Mouse (Mus musculus) stomach, embryonic 14.5 days (tissue): ENCODE data around the gene Ak6. TPM values are rescaled to one million over a fixed set of nuclear protein-coding genes. Genes with fewer than 3 reads are reported as not detected.

Experiments used
- ATAC-seq: fragments of 200-750 bp; cut with Nextera tagmentation; 2 replicates; pipeline ENCODE4 v1.8.0; 2017; ENCODE audit warnings: low read depth, moderate TSS enrichment; ENCODE audit not compliant: insufficient number of reproducible peaks, insufficient read depth, low FRiP score
- H3K27ac ChIP-seq: fragments of 300-500 bp; sonication (generic); 2 replicates; pipeline ENCODE4 v1.5.1; 2014; ENCODE audit warnings: mild to moderate bottlenecking, low read length, moderate library complexity, mixed read lengths
- H3K27me3 ChIP-seq: fragments of 300-500 bp; sonication (generic); 2 replicates; pipeline ENCODE4 v1.6.1; 2014; ENCODE audit warnings: low read length, control low read depth, mixed read lengths; ENCODE audit not compliant: control insufficient read depth, insufficient read depth
- H3K36me3 ChIP-seq: fragments of 300-500 bp; sonication (generic); 2 replicates; pipeline ENCODE4 v1.6.1; 2014; ENCODE audit warnings: mild to moderate bottlenecking, control low read depth, low read length, moderate library complexity, mixed read lengths; ENCODE audit not compliant: control insufficient read depth, insufficient read depth
- H3K4me1 ChIP-seq: fragments of 300-500 bp; sonication (generic); 2 replicates; pipeline ENCODE4 v1.6.1; 2014; ENCODE audit warnings: low read length, control low read depth, mixed read lengths; ENCODE audit not compliant: control insufficient read depth, insufficient read depth
- H3K4me2 ChIP-seq: fragments of 300-500 bp; sonication (generic); replicated peaks from 2 replicates; pipeline ENCODE4 v1.6.1; 2014; ENCODE audit warnings: low read depth, low read length, control low read depth
- H3K4me3 ChIP-seq: fragments of 300-500 bp; sonication (generic); 2 replicates; pipeline ENCODE4 v1.5.1; 2014; ENCODE audit warnings: low read depth, low read length, control low read depth
- H3K9ac ChIP-seq: fragments of 300-500 bp; sonication (generic); replicated peaks from 2 replicates; pipeline ENCODE4 v1.6.1; 2014; ENCODE audit warnings: low read depth, mild to moderate bottlenecking, control low read depth, low read length, moderate library complexity, mixed read lengths
- H3K9me3 ChIP-seq: fragments of 300-500 bp; sonication (generic); 2 replicates; pipeline ENCODE4 v1.6.1; 2016; ENCODE audit warnings: low read depth, low read length, control low read depth; ENCODE audit not compliant: control insufficient read depth
- WGBS: fragments of 180-500 bp; shearing (Covaris S2); extraction: QIAGEN DNeasy Blood & Tissue Kit; methylation state at CpG from one replicate; pipeline ENCODE4 v1.1.7; 2014; 5-methylcytosine and 5-hydroxymethylcytosine counted together
- polyA plus RNA-seq: library from polyadenylated mRNA; unstranded; fragments of >200 nt; fragmentation: Nextera tagmentation; extraction: Ambion mirVana; gene quantifications from 2 replicates; pipeline ENCODE4 v1.2.1, GENCODE M21; 2014

Gene Ak6
- polyA plus RNA-seq, result 263 and 284 TPM in 2 replicates

DNA sequence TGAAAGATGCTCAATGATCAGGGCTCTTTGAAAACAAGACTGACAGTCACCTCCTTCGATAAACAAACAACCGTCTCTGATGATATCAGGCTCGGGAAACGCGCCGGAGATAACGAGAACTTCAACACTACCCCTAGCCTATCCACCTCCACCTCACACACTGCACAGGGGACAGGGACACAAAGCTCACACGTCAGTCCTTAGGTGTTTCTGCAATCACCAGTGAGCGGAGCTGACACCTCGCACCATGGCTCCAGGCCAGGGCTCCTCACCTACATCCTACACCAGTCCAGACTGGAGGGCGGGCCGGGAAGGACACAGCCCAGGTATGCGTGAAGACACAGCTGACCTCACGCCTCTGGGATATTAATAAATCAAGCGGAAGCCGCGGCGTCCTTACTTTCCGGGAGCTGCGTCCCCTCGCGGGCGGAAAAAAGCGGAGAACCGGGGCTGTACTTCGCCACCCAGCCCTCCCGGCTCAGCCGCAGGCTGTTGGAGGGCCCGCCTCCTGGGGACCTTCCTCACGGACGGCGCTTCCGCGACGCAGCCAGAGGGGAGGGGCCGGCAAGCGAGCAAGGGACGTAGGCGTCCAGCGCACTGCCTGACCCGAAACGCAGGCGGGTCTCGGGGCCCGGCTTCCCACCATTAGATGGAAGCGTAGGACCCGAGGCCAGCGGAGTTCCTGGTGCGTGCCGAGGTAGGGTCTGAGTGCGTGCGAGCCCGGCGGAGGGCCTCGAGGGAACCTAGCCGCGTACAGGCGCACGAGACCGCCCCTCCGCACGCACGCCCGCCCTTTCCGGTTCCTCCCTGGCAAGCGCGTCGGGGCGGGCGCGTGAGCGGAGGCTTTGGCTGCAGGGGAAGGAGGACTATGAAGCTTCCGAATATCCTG is at the start of gene Ak6, which contains the start of gene Rad17:
TSS of gene Ak6 (plus strand) at position 430 of the 889 bp plus-strand sequence.
TSS of gene Rad17 (minus strand) at position 502 of the 889 bp plus-strand sequence.
- peaks cover 3% of the 10 kb centered on the region; the same call in 1 of the 2 replicates for H3K4me1 ChIP-seq
- peak within 1 kb of the TSS; percentile 94 for H3K4me3 ChIP-seq
- H3K4me2 ChIP-seq, result peak within 1 kb of the TSS; percentile 95
- ATAC-seq, result peak; percentile 98
- H3K27ac ChIP-seq, result peak within 1 kb of the TSS; percentile 97
- WGBS, result under 1% methylated on average over 68 of the region's 73 CpGs
- H3K9ac ChIP-seq, result peak within 1 kb of the TSS; percentile 87
- no peaks in the 10 kb centered on the region for H3K9me3 ChIP-seq
- peaks cover 18% of the 10 kb centered on the region for H3K36me3 ChIP-seq
- no peaks in the 10 kb centered on the region for H3K27me3 ChIP-seq

DNA sequence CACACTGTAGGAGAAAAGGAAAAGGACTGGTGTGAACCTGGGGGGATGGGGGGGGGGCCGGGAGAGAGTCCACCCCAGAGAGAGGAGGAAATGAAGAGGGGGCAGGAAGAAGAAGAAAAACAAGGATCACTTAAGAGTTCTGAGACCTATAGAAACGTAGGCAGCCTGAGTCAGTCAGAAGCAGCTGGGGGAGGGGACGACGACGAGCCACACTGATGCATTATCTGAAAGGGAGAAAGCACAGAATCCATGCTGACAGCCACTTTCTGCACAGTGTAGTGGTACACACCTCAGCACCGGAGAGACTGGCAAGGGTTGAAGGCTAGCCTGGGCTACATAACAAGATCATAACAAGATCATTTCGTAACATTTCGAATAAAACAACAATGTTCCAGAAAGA is 49.7 kb upstream of the Ak6 start:
- Histone ChIP-seq H3K4me3 (no peak overlapping the region), H3K27ac (no peak overlapping the region), H3K27me3 (no peaks in the 10 kb centered on the region), H3K4me1 (no peaks in the 10 kb centered on the region), H3K9ac (no peak overlapping the region), H3K36me3 (no peaks in the 10 kb centered on the region; the same call in 1 of the 2 replicates), H3K9me3 (no peaks in the 10 kb centered on the region), H3K4me2 (no peak overlapping the region)
- no peak for ATAC-seq
- 61% methylated on average over 8 of the region's 8 CpGs for WGBS

DNA sequence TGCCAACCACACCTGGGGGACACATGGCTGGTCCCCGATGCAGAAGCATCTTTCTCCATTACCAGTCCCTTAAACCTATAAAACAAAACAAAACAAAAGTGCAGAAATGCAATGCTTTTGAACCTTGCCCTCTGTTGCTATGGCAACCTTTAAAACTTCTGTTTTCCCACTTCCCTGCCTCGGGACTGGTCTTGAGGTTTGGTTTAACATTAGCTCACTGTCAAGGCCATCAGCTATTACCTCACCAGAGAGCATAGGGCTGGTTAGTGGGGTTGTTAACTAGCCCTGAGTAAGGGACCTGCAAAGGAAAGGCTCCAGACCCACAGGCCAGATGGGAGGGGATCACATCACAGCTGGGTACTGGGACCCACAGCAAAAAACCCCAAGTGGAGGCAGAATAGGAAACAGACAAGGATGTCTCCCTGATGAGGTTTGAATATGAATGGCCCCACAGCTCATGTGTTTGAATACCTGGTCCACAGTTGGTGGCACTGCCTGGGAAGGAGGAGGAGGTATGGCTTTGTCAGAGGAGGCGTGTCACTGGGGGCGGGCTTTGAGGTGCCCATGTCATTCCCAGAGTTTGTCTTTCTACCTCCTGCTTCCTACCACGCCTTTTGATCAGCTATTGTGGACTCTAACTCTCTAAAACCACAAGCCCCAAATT is 48.4 kb upstream of the Ak6 start:
- Histone ChIP-seq H3K27me3 (no peaks in the 10 kb centered on the region), H3K4me2 (no peak overlapping the region), H3K9me3 (no peaks in the 10 kb centered on the region), H3K27ac (no peak overlapping the region), H3K4me3 (no peak overlapping the region), H3K36me3 (no peaks in the 10 kb centered on the region), H3K4me1 (no peaks in the 10 kb centered on the region), H3K9ac (no peak overlapping the region)
- ATAC-seq, result no peak
- WGBS, result 64% methylated on average over 5 of the region's 5 CpGs

GRCm38 (mm10) chr13:100603031-100603737 is 47.6 kb upstream of the Ak6 start:
- ATAC-seq, result no peak
- Histone ChIP-seq H3K4me2 (no peak overlapping the region), H3K4me1 (no peaks in the 10 kb centered on the region)

DNA sequence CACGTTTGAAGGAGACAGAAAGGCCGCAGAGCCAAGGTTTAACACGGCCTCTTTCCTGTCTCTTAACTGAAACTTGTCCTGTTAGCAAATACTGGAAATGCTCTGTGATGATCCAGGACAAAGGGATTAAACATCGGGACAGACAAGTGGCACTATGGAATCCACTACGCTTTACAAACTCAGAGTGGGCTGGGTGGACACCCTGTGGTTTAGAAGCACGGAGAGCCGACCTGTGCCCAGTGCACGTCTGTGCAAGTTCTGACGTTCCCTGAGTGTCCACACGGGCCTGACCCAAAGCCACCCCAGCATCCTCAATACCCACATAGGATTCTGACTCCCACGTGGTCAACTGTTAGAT is 47.1 kb upstream of the Ak6 start:
- no peak overlapping the region for H3K27ac ChIP-seq
- H3K9ac ChIP-seq, result no peak overlapping the region
- no peaks in the 10 kb centered on the region for H3K27me3 ChIP-seq
- no peaks in the 10 kb centered on the region for H3K4me1 ChIP-seq
- 89% methylated on average over 11 of the region's 11 CpGs for WGBS
- H3K4me2 ChIP-seq, result no peak overlapping the region
- no peaks in the 10 kb centered on the region for H3K36me3 ChIP-seq
- no peak for ATAC-seq
- H3K4me3 ChIP-seq, result no peak overlapping the region
- peaks cover 4% of the 10 kb centered on the region; the same call in 1 of the 2 replicates for H3K9me3 ChIP-seq

More at GRCm38 (mm10) chr13:100603031-100603737, 47.6 kb upstream of the Ak6 start:
- Histone ChIP-seq H3K27me3 (no peaks in the 10 kb centered on the region), H3K9me3 (peaks cover 4% of the 10 kb centered on the region; the same call in 1 of the 2 replicates), H3K27ac (no peak overlapping the region), H3K9ac (no peak overlapping the region), H3K36me3 (no peaks in the 10 kb centered on the region), H3K4me3 (no peak overlapping the region)
- 84% methylated on average over 10 of the region's 10 CpGs for WGBS

DNA sequence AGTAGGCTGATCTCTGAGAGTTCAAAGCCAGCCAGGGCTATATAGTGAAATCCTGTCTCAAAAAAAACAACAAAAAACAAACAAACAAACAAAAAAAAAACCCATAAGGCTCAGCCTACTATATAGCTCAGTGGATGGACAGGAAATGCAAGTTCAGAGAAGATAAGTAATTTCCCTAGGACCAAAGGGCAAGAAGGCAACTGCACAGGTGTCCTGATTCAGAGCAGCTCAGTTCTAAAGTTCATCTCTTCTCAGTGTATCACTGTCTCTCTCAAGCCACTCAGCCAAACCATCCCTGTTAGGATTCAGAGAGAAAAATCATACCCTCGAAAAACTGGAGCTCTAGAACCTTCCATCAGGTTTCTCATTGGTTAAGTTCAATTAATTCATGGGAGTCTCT is 44.9 kb upstream of the Ak6 start:
- Histone ChIP-seq H3K4me1 (no peaks in the 10 kb centered on the region), H3K27ac (no peak overlapping the region), H3K9ac (no peak overlapping the region), H3K4me2 (no peak overlapping the region), H3K27me3 (no peaks in the 10 kb centered on the region), H3K4me3 (no peak overlapping the region), H3K9me3 (peaks cover 4% of the 10 kb centered on the region; the same call in 1 of the 2 replicates), H3K36me3 (no peaks in the 10 kb centered on the region)
- no peak for ATAC-seq
- 71% methylated on average over 1 of the region's 1 CpGs for WGBS

GRCm38 (mm10) chr13:100607756-100608155 is 43.0 kb upstream of the Ak6 start:
- Histone ChIP-seq H3K4me2 (no peak overlapping the region), H3K4me3 (no peak overlapping the region), H3K9me3 (peaks cover 4% of the 10 kb centered on the region; the same call in 1 of the 2 replicates), H3K9ac (no peak overlapping the region), H3K36me3 (no peaks in the 10 kb centered on the region), H3K27ac (no peak overlapping the region), H3K4me1 (no peaks in the 10 kb centered on the region), H3K27me3 (no peaks in the 10 kb centered on the region)
- no peak for ATAC-seq
- 91% methylated on average over 8 of the region's 8 CpGs for WGBS

- Histone ChIP-seq H3K9me3 (peaks cover 4% of the 10 kb centered on the region; the same call in 1 of the 2 replicates), H3K4me1 (no peaks in the 10 kb centered on the region), H3K27ac (no peak overlapping the region), H3K36me3 (no peaks in the 10 kb centered on the region), H3K4me3 (no peak overlapping the region), H3K4me2 (no peak overlapping the region), H3K27me3 (no peaks in the 10 kb centered on the region), H3K9ac (no peak overlapping the region)
- no peak for ATAC-seq
- 93% methylated on average over 13 of the region's 13 CpGs for WGBS
Measured at GRCm38 (mm10) chr13:100611266-100611665, 39.5 kb upstream of the Ak6 start.
